Mouse (Mus musculus) limb, embryonic 15.5 days (tissue): ENCODE data around the gene Tas1r1. TPM values are rescaled to one million over a fixed set of nuclear protein-coding genes. Genes with fewer than 3 reads are reported as not detected.
A peak's percentile ranks its signal among the peaks of the same experiment; 100 is the strongest.
"Not testable (repeated sequence)": the region's sequence is repeated elsewhere in the genome, so short reads cannot be mapped to it uniquely, and the experiment has no call there.

Experiments used
- ATAC-seq: fragments of 200-750 bp; cut with Nextera tagmentation; 2 replicates; pipeline ENCODE4 v1.8.0; 2017; ENCODE audit warnings: low read depth, moderate TSS enrichment; ENCODE audit not compliant: insufficient number of reproducible peaks, low FRiP score, low TSS enrichment
- H3K27ac ChIP-seq: fragments of 300-500 bp; sonication (generic); 2 replicates; pipeline ENCODE4 v1.5.1; 2015; ENCODE audit warnings: moderate library complexity, mild to moderate bottlenecking, inconsistent platforms
- H3K27me3 ChIP-seq: fragments of 300-500 bp; sonication (generic); 2 replicates; pipeline ENCODE4 v1.6.1; 2015; ENCODE audit warnings: inconsistent platforms
- H3K36me3 ChIP-seq: fragments of 300-500 bp; sonication (generic); 2 replicates; pipeline ENCODE4 v1.6.1; 2015; ENCODE audit warnings: inconsistent platforms
- H3K4me1 ChIP-seq: fragments of 300-500 bp; sonication (generic); 2 replicates; pipeline ENCODE4 v1.6.1; 2015; ENCODE audit warnings: inconsistent platforms
- H3K4me2 ChIP-seq: fragments of 300-500 bp; sonication (generic); 2 replicates; pipeline ENCODE4 v1.6.1; 2015; ENCODE audit warnings: mild to moderate bottlenecking, inconsistent platforms
- H3K4me3 ChIP-seq: fragments of 300-500 bp; sonication (generic); 2 replicates; pipeline ENCODE4 v1.5.1; 2015; ENCODE audit warnings: mild to moderate bottlenecking, inconsistent platforms
- H3K9ac ChIP-seq: fragments of 300-500 bp; sonication (generic); 2 replicates; pipeline ENCODE4 v1.6.1; 2015; ENCODE audit warnings: inconsistent platforms
- H3K9me3 ChIP-seq: fragments of 300-500 bp; sonication (generic); 2 replicates; pipeline ENCODE4 v1.6.1; 2016; ENCODE audit warnings: inconsistent platforms
- WGBS: fragments of 180-500 bp; shearing (Covaris S2); methylation state at CpG from one replicate; pipeline ENCODE4 v1.1.7; 2015; 5-methylcytosine and 5-hydroxymethylcytosine counted together
- polyA plus RNA-seq: library from polyadenylated mRNA; unstranded; fragments of >200 nt; fragmentation: Nextera tagmentation; extraction: Ambion mirVana; gene quantifications from 2 replicates; pipeline ENCODE4 v1.2.1, GENCODE M21; 2015

The Tas1r1 gene
- polyA plus RNA-seq, 1 experiment from 2014 or later, result 0.81 TPM

DNA sequence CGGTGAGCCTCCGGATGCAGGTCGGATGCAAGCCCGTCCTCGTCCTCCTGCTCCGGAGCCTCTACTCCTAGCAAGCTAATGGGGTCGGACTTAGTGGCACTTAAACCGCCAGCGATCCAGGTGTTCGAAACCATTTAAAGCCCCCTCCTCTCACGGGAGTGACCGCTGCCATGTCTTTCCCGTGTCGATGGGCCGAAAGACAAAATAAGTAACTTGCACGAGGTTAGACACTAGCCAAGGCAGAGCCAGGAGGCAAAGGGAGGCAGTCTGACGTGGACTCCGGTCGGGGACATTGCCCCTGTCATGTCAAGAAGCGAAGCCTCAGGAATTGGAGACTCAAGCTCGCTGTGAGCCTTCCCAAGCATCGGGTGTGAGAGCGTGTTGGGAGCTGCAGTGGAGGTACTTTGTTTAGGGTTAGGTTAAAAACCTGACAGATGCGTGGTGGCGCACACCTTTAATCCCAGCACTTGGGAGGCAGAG lies 1.5 kb upstream of the Tas1r1 start:
- Histone ChIP-seq H3K9ac (peak overlapping the region; percentile 96), H3K4me1 (peaks cover 21% of the 10 kb centered on the region), H3K36me3 (peaks cover 40% of the 10 kb centered on the region), H3K4me2 (peak overlapping the region; percentile 88), H3K27me3 (no peaks in the 10 kb centered on the region), H3K4me3 (peak overlapping the region; percentile 100), H3K9me3 (no peaks in the 10 kb centered on the region), H3K27ac (no peak overlapping the region)
- WGBS, result 4% methylated on average over 25 of the region's 25 CpGs
- ATAC-seq, result no peak

DNA sequence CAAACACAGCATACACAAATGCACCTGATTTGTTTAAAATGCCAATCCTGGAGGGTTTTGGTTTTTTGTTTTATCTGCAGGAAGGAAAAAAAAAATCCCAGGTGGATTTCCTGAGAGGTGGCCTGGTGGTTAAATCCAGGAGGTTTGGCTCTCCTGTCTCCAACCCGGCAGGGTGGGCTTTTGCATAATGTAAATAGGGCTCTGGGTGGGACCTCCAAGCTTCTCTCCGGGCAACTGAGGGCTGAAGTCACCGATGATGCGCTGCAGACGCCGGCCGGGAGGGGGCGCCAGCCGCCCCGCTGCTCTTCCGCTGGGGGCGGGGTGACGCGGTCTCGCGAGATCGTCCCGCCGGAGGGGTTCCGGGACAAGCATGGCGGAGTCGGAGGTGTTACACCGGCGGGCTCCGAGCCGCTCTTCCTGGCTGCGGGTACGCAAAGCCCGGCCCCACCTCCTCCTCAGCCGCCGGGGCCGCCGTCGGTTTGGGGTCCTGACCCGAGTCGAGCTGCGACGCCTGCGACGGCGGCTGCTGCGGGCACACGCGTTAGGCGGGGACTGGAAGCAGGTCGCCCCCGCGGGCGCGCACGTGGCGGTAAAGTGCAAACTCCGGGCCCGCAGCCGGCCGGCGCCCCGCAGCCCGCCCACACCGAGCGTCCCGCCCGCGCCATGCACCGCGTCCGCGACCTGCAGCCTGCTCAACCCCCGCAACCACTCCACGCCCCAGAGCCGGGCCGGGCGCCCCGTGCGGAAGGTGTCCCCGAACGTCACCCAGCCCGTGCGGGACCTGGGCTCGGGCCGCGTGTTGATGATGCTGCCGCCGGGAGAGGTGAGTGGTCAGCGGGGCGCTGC lies 840 bp upstream of the Tas1r1 start, which contains the start of gene Nol9:
TSS of gene Nol9 (plus strand) at position 337 of the 846 bp plus-strand sequence.
- H3K9me3 ChIP-seq, result no peaks in the 10 kb centered on the region
- peaks cover 21% of the 10 kb centered on the region for H3K4me1 ChIP-seq
- peaks cover 33% of the 10 kb centered on the region for H3K36me3 ChIP-seq
- peak within 1 kb of the TSS; percentile 88 for H3K4me2 ChIP-seq
- peak within 1 kb of the TSS; percentile 100 for H3K4me3 ChIP-seq
- peak within 1 kb of the TSS; percentile 96 for H3K9ac ChIP-seq
- peak; percentile 71; the same call in 1 of the 2 replicates for ATAC-seq
- peak within 1 kb of the TSS; percentile 43 for H3K27ac ChIP-seq
- WGBS, result under 1% methylated on average over 83 of the region's 86 CpGs
- H3K27me3 ChIP-seq, result no peaks in the 10 kb centered on the region

DNA sequence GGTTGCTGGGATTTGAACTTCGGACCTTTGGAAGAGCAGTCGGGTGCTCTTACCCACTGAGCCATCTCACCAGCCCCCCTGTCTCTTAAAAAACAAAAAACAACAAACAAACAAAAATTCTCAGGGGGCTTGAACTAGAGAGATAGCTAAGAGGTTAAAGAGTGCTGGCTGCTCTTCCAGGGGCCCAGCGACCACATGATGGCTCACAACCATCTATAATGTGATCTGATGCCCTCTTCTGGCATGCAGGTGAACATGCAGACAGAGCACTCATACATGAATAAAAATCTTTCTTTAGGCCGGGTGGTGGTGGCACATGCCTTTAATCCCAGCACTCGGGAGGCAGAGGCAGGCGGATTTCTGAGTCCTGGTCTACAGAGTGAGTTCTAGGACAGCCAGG lies 1.9 kb downstream of the Tas1r1 start:
- WGBS, result 91% methylated on average over 6 of the region's 6 CpGs
- H3K4me1 ChIP-seq, result peaks cover 21% of the 10 kb centered on the region
- H3K4me3 ChIP-seq, ATAC-seq, H3K9ac ChIP-seq, H3K4me2 ChIP-seq, H3K36me3 ChIP-seq, H3K27ac ChIP-seq, H3K9me3 ChIP-seq, H3K27me3 ChIP-seq: not testable (repeated sequence)

DNA sequence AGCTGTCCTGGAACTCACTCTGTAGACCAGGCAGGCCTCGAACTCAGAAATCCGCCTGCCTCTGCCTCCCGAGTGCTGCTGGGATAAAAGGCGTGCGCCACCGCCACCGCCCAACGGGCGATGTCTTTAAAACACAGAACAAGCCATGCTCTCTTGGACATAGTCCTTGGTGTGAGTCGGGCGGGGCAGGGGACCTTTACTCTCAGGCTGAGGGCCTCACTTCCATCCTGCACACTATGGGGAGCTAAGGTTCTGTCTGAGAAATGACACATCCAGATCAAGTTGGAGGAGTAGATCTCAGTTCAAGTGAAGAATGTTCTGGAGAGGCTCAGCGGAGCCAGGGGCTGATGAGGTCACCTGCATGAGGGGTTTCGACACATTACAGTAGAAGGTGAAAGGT lies 5.4 kb downstream of the Tas1r1 start:
- Histone ChIP-seq H3K9ac (no peak overlapping the region), H3K27ac (no peak overlapping the region), H3K4me2 (no peak overlapping the region), H3K4me1 (peaks cover 19% of the 10 kb centered on the region), H3K4me3 (no peak overlapping the region), H3K27me3 (no peaks in the 10 kb centered on the region), H3K36me3 (no peaks in the 10 kb centered on the region), H3K9me3 (no peaks in the 10 kb centered on the region)
- ATAC-seq, result no peak
- WGBS, result 87% methylated on average over 13 of the region's 13 CpGs

DNA sequence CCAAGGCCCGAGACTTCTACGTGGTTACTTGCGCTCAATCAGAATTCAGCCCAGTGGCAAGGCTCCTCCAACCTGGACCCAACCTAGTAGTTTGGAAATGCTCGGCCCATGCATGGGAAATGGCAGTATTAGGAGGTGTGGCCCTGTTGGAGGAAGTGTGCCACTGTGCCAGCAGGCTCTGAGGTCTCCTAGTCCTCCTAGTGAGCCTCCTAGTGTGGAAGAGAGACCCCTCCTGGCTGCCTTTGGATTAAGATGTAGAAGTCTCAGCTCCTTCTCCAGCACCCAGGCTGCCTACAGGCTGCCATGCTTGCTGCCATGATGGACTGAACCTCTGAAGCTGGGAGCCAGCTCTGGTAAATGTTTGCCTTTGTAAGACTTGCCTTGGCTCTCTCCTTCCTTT lies 8.4 kb downstream of the Tas1r1 start:
- 65% methylated on average over 4 of the region's 4 CpGs for WGBS
- Histone ChIP-seq H3K4me2 (peak overlapping the region; percentile 10; the same call in 1 of the 2 replicates), H3K4me1 (peaks cover 40% of the 10 kb centered on the region), H3K36me3 (peaks cover 3% of the 10 kb centered on the region; the same call in 1 of the 2 replicates), H3K27ac (peak overlapping the region; percentile 50; the same call in 1 of the 2 replicates), H3K9ac (no peak overlapping the region), H3K27me3 (no peaks in the 10 kb centered on the region), H3K9me3 (no peaks in the 10 kb centered on the region), H3K4me3 (no peak overlapping the region)
- ATAC-seq, result no peak

DNA sequence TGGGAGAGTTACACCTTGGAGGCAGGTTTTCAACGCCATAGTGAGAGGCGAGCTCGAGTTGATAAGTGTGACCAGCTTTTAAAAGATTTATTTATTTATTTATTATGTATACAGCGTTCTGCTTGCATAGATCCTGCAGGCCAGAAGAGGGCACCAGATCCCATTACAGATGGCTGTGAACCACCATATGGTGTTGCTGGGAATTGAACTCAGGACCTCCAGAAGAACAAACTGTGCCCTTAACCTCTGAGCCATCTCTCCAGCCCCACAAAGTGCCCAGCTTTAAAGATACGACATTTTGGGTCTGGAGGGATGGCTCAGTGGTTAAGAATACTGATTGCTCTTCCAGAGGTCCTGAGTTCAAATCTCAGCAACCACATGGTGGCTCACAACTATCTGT lies 9.3 kb downstream of the Tas1r1 start:
- H3K36me3 ChIP-seq, result peaks cover 12% of the 10 kb centered on the region
- no peaks in the 10 kb centered on the region for H3K27me3 ChIP-seq
- H3K27ac ChIP-seq, result no peak overlapping the region
- H3K9ac ChIP-seq, result no peak overlapping the region
- H3K4me3 ChIP-seq, result no peak overlapping the region
- WGBS, result 40% methylated on average over 5 of the region's 5 CpGs
- no peak for ATAC-seq
- H3K9me3 ChIP-seq, result no peaks in the 10 kb centered on the region
- peak overlapping the region; percentile 92; the same call in 1 of the 2 replicates for H3K4me2 ChIP-seq
- H3K4me1 ChIP-seq, result peaks cover 46% of the 10 kb centered on the region

DNA sequence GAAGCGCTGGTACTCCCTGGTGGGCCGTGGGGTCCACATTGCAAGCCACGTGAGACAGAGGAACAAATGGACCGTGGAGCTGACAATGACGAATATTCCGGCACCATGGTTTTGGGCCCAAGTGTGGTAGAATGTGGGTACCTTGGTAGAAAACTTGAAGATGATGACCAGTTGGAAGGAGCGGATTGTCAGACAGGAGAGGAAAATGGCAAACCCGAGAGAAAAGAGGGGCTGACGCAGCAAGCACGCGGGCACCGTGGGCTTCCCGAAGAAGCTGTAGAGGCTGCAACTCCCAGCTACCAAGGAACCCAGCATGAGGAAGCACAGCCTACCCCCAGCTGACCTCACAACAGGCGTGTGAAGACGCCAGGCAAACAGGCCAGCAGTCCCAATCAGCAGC lies 9.9 kb downstream of the Tas1r1 start:
- peak overlapping the region; percentile 92 for H3K4me2 ChIP-seq
- peak overlapping the region; percentile 87; the same call in 1 of the 2 replicates for H3K4me3 ChIP-seq
- no peaks in the 10 kb centered on the region for H3K27me3 ChIP-seq
- WGBS, result 66% methylated on average over 15 of the region's 15 CpGs
- H3K4me1 ChIP-seq, result peaks cover 48% of the 10 kb centered on the region
- peaks cover 18% of the 10 kb centered on the region for H3K36me3 ChIP-seq
- H3K9ac ChIP-seq, result peak overlapping the region; percentile 41
- H3K9me3 ChIP-seq, result no peaks in the 10 kb centered on the region
- ATAC-seq, result no peak
- no peak overlapping the region for H3K27ac ChIP-seq

DNA sequence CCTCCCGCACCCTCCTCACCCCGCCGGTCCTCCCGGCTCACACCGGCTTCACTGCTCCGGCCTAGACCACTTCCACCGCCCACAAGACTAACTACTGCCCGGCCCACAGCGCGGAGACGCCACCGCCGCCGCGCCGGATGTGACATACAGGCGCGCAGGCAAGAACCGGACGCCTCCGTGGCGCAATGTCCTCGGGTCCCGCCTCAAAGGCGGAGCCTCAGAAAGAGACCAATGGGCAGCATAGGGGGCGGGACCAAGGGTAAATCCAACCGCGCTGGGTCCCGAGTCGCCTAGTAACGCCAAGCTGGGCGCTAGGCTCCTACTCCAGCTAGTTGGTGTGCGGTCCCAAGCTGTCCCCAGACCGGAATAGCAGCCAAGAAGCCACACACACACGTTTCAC lies 10.8 kb downstream of the Tas1r1 start, which contains the start of gene Zbtb48:
TSS of gene Zbtb48 (minus strand) at position 148 of the 400 bp plus-strand sequence.
- Histone ChIP-seq H3K4me1 (peaks cover 49% of the 10 kb centered on the region), H3K27ac (peak within 1 kb of the TSS; percentile 80), H3K36me3 (peaks cover 28% of the 10 kb centered on the region), H3K9ac (peak within 1 kb of the TSS; percentile 82), H3K9me3 (no peaks in the 10 kb centered on the region), H3K27me3 (no peaks in the 10 kb centered on the region), H3K4me2 (peak within 1 kb of the TSS; percentile 92), H3K4me3 (peak within 1 kb of the TSS; percentile 87)
- under 1% methylated on average over 35 of the region's 35 CpGs for WGBS
- ATAC-seq, result peak; percentile 94

DNA sequence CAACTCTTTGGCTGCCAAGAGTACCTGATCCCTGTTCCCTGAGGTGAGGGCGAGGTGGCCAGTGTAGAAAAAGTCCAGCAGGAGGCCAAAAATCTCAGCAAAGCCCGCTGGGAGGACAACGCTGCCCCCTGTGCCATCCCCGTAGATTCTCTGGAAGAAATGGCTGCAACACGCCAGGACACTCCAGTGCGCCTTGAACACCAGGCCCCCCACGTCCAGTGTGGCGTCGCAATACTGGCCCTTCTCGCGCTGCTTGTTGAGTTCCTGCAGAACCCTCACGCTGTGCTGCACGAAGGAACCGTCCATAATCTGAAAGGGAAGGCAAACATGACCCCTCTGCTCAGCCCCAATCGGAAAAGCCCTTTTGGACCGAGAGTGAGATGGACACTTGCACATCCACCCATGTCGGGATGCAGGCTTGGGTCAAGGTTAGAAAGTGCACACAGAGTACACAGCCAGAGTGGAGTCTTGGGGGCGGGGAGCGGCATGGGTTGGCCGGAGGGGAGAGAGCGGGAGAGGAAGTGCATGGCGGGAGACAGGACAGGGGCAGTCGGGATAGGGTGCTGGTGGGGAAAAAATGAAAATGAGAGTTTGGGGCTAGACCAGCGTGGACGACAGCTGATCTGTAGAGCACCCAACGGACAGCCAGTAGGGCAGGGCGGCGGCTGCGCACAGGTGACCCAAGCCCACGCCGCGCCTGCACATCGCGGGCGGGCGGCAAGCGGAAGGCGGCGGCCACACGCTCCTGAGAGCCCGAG lies 11.4 kb downstream of the Tas1r1 start:
- ATAC-seq, result peak; percentile 42

DNA sequence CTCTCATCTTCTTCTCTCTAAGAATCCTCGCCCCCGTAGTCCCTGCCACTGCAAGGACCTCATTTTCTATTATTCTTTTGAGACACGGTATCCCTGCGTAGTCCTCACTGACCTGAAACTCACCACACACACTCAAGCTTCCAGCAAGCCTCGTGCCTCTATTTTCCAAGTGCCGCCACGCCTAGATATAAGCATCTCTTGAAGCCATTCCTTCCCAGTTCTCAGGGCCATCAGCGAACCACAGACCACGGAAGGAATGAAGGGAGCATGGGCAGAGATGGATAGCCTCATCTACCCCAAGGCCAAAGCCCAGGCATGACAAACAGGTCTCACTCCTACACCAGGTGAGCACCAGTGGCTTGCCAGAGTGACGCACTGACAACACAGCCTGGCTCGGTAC lies 13.8 kb downstream of the Tas1r1 start:
- no peak for ATAC-seq
- Histone ChIP-seq H3K27ac (no peak overlapping the region), H3K9me3 (no peaks in the 10 kb centered on the region), H3K9ac (no peak overlapping the region), H3K4me3 (no peak overlapping the region), H3K4me2 (no peak overlapping the region), H3K27me3 (no peaks in the 10 kb centered on the region), H3K4me1 (peaks cover 40% of the 10 kb centered on the region), H3K36me3 (peaks cover 57% of the 10 kb centered on the region)
- WGBS, result 92% methylated on average over 11 of the region's 11 CpGs

More for the DNA sequence above, 11.4 kb downstream of the Tas1r1 start:
- peaks cover 33% of the 10 kb centered on the region for H3K36me3 ChIP-seq
- H3K9ac ChIP-seq, result peak overlapping the region; percentile 82
- peaks cover 49% of the 10 kb centered on the region for H3K4me1 ChIP-seq
- WGBS, result 2% methylated on average over 38 of the region's 41 CpGs
- H3K4me2 ChIP-seq, result peak overlapping the region; percentile 92
- no peaks in the 10 kb centered on the region for H3K27me3 ChIP-seq
- peak overlapping the region; percentile 80 for H3K27ac ChIP-seq
- H3K9me3 ChIP-seq, result no peaks in the 10 kb centered on the region
- peak overlapping the region; percentile 87 for H3K4me3 ChIP-seq

DNA sequence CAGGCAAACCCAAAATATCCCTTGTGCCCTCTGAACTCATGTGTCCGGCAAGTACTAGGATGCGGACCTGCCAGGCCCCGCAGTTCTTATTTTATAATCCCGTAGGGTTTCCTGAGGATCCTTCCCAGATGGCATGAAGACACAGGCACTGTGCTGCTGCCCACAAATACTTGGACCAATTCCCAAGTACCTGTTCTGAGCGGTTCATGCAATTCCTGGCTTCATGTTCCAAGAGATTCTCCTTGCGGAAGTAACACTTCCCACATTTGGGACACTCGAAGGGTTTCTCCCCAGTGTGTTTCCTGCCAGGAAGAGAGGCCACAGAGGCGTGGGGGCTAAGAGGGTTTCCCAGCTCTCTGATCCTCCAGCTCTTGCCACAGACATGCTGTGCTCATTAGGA lies 15.9 kb downstream of the Tas1r1 start:
- no peak overlapping the region for H3K9ac ChIP-seq
- peaks cover 28% of the 10 kb centered on the region for H3K4me1 ChIP-seq
- no peaks in the 10 kb centered on the region for H3K9me3 ChIP-seq
- peaks cover 77% of the 10 kb centered on the region for H3K36me3 ChIP-seq
- H3K4me2 ChIP-seq, result no peak overlapping the region
- no peak for ATAC-seq
- no peak overlapping the region for H3K27ac ChIP-seq
- H3K27me3 ChIP-seq, result no peaks in the 10 kb centered on the region
- 84% methylated on average over 8 of the region's 8 CpGs for WGBS
- H3K4me3 ChIP-seq, result no peak overlapping the region
